Mouse (Mus musculus): ENCODE results near the gene Olfr273. TPM values are rescaled to one million over a fixed set of nuclear protein-coding genes. Genes with fewer than 3 reads are reported as not detected.
"Not testable (repeated sequence)": the region's sequence is repeated elsewhere in the genome, so short reads cannot be mapped to it uniquely, and the experiment has no call there.

Olfr273 gene
- not detected in 2 replicates for polyA plus RNA-seq (2012; ENCODE audit: insufficient read depth, insufficient read length, missing spikeins)

GRCm38 (mm10) chr4:52859136-52859535, at the start of gene Olfr273:
Olfr273 (minus strand) TSS chr4:52859236.
- Histone ChIP-seq H3K4me1 (ENCODE audit: control insufficient read depth, insufficient read depth, low read length) (no peaks in the 10 kb centered on the region), H3K27ac (ENCODE audit: insufficient read depth, low read depth, low read length) (no peak within 1 kb of the TSS), H3K4me3 (ENCODE audit: insufficient read depth, low read length) (no peak within 1 kb of the TSS)
- TF ChIP-seq CTCF (IDR thresholded peaks at IDR 0.05; ENCODE audit: low read depth, low read length) (no peak), POLR2A (IDR thresholded peaks at IDR 0.05; ENCODE audit: borderline replicate concordance, low read depth, low read length) (no peak)

- no peak overlapping the region for H3K27ac ChIP-seq (ENCODE audit: insufficient read depth, low read depth, low read length)
- no peak for TF ChIP-seq POLR2A (IDR thresholded peaks at IDR 0.05; ENCODE audit: borderline replicate concordance, low read depth, low read length)
- no peak overlapping the region for H3K4me3 ChIP-seq (ENCODE audit: insufficient read depth, low read length)
- no peaks in the 10 kb centered on the region for H3K4me1 ChIP-seq (ENCODE audit: control insufficient read depth, insufficient read depth, low read length)
These were observed 5.1 kb upstream of the Olfr273 start for GRCm38 (mm10) chr4:52864156-52864555.

- Histone ChIP-seq H3K4me1 (ENCODE audit: control insufficient read depth, insufficient read depth, low read length) (no peaks in the 10 kb centered on the region), H3K4me3 (ENCODE audit: insufficient read depth, low read length) (no peak overlapping the region), H3K27ac (ENCODE audit: insufficient read depth, low read depth, low read length) (no peak overlapping the region)
- TF ChIP-seq CTCF (IDR thresholded peaks at IDR 0.05; ENCODE audit: low read depth, low read length): no peak
- no peak for TF ChIP-seq POLR2A (IDR thresholded peaks at IDR 0.05; ENCODE audit: borderline replicate concordance, low read depth, low read length)
These were observed 9.4 kb downstream of the Olfr273 start for GRCm38 (mm10) chr4:52849672-52850071.

- no peak for TF ChIP-seq POLR2A (IDR thresholded peaks at IDR 0.05; ENCODE audit: borderline replicate concordance, low read depth, low read length)
- TF ChIP-seq CTCF (IDR thresholded peaks at IDR 0.05; ENCODE audit: low read depth, low read length): no peak
- no peak overlapping the region for H3K4me3 ChIP-seq (ENCODE audit: insufficient read depth, low read length)
These were observed 9.9 kb downstream of the Olfr273 start for GRCm38 (mm10) chr4:52849039-52849635.

GRCm38 (mm10) chr4:52845411-52845810, 13.6 kb downstream of the Olfr273 start:
- not testable (repeated sequence) for H3K4me3 ChIP-seq (ENCODE audit: insufficient read depth, low read length); H3K4me1 ChIP-seq (ENCODE audit: control insufficient read depth, insufficient read depth, low read length); H3K27ac ChIP-seq (ENCODE audit: insufficient read depth, low read depth, low read length)

More at GRCm38 (mm10) chr4:52849039-52849635, 9.9 kb downstream of the Olfr273 start:
- Histone ChIP-seq H3K27ac (ENCODE audit: insufficient read depth, low read depth, low read length) (no peak overlapping the region), H3K4me1 (ENCODE audit: control insufficient read depth, insufficient read depth, low read length) (no peaks in the 10 kb centered on the region)

GRCm38 (mm10) chr4:52821375-52821774, 37.7 kb downstream of the Olfr273 start:
- Histone ChIP-seq H3K4me1 (ENCODE audit: control insufficient read depth, insufficient read depth, low read length) (no peaks in the 10 kb centered on the region), H3K27ac (ENCODE audit: insufficient read depth, low read depth, low read length) (no peak overlapping the region), H3K4me3 (ENCODE audit: insufficient read depth, low read length) (no peak overlapping the region)
- TF ChIP-seq CTCF (IDR thresholded peaks at IDR 0.05; ENCODE audit: low read depth, low read length) (no peak), POLR2A (IDR thresholded peaks at IDR 0.05; ENCODE audit: borderline replicate concordance, low read depth, low read length) (no peak)

- Histone ChIP-seq H3K27ac (ENCODE audit: insufficient read depth, low read depth, low read length) (no peak within 1 kb of the TSS), H3K4me1 (ENCODE audit: control insufficient read depth, insufficient read depth, low read length) (no peaks in the 10 kb centered on the region), H3K4me3 (ENCODE audit: insufficient read depth, low read length) (no peak within 1 kb of the TSS)
- TF ChIP-seq POLR2A (IDR thresholded peaks at IDR 0.05; ENCODE audit: borderline replicate concordance, low read depth, low read length) (no peak), CTCF (IDR thresholded peaks at IDR 0.05; ENCODE audit: low read depth, low read length) (no peak)
These were observed 44.7 kb downstream of the Olfr273 start, which contains the start of gene Olfr275 for GRCm38 (mm10) chr4:52814304-52814703. Olfr275 (plus strand) TSS chr4:52814604.

GRCm38 (mm10) chr4:52811871-52812270, 47.2 kb downstream of the Olfr273 start:
- no peak overlapping the region for H3K27ac ChIP-seq (ENCODE audit: insufficient read depth, low read depth, low read length)
- no peak overlapping the region for H3K4me3 ChIP-seq (ENCODE audit: insufficient read depth, low read length)
- TF ChIP-seq CTCF (IDR thresholded peaks at IDR 0.05; ENCODE audit: low read depth, low read length) (no peak), POLR2A (IDR thresholded peaks at IDR 0.05; ENCODE audit: borderline replicate concordance, low read depth, low read length) (no peak)
- no peaks in the 10 kb centered on the region for H3K4me1 ChIP-seq (ENCODE audit: control insufficient read depth, insufficient read depth, low read length)

Other genes starting within 250 kb of the Olfr273 start
- not detected in 2 replicates for gene Olfr275, start 44.6 kb downstream of the Olfr273 start, polyA plus RNA-seq (2012; ENCODE audit: insufficient read depth, insufficient read length, missing spikeins)
- not detected in 2 replicates for gene Olfr272, start 59.9 kb upstream of the Olfr273 start, polyA plus RNA-seq (2012; ENCODE audit: insufficient read depth, insufficient read length, missing spikeins)
- not detected in 2 replicates for gene Olfr270, start 105.3 kb upstream of the Olfr273 start, polyA plus RNA-seq (2012; ENCODE audit: insufficient read depth, insufficient read length, missing spikeins)
- gene Nipsnap3a, start 130.0 kb upstream of the Olfr273 start, polyA plus RNA-seq (2012; ENCODE audit: insufficient read depth, insufficient read length, missing spikeins): not detected in 2 replicates
- 44.8 and 52.1 TPM in 2 replicates for gene Nipsnap3b, start 152.6 kb upstream of the Olfr273 start, polyA plus RNA-seq (2012; ENCODE audit: insufficient read depth, insufficient read length, missing spikeins)